Mouse (Mus musculus) megakaryocyte, embryonic 14.5 days (primary cell): Measurements from ENCODE around the gene Fam208a.

Experiments used
- FLI1 ChIP-seq: IDR thresholded peaks from 2 replicates; pipeline ENCODE4 v1.6.1; 2012; ENCODE audit warnings: low read length, inconsistent platforms, mixed read lengths
- GATA1 ChIP-seq: IDR thresholded peaks from 3 replicates; pipeline ENCODE4 v1.6.1; 2012; ENCODE audit warnings: mixed read lengths, low read length, inconsistent platforms, borderline replicate concordance

DNA sequence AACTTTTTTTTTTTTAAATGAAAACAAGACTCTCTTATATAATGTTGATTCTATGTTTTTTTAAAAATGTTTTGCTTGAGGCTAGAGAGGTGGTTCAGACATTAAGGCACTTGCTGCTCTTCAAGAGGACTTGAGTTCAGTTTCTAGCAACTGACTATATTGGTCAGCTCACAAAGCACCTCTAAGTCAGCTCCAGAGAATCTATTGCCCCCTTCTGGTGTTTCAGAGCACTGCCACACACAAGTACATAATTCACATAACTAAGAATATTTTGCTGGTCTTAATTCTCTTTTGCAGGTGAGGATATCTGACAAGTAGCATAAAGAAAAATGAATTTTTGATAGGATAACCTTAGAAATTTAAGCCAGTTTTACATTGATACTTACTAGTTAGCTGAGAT lies 12.3 kb downstream of the Fam208a start:
- TF ChIP-seq GATA1 (no peak), FLI1 (no peak)
